Mouse (Mus musculus) ES-E14 (cell line): Measurements from ENCODE around the gene Mdk. TPM values are rescaled to one million over a fixed set of nuclear protein-coding genes. Genes with fewer than 3 reads are reported as not detected.

Experiments
- DNase-seq: peaks from one replicate; pipeline ENCODE4 v3.0.0-alpha.2; 2013; ENCODE audit warnings: low read depth, low spot score
- H3K27ac ChIP-seq: 2 replicates; pipeline ENCODE4 v1.5.1; 2012; ENCODE audit warnings: low read depth, mild to moderate bottlenecking, low read length, moderate library complexity, mixed read lengths; ENCODE audit not compliant: poor library complexity, insufficient read depth, severe bottlenecking
- H3K36me3 ChIP-seq: 2 replicates; pipeline ENCODE4 v1.6.1; 2012; ENCODE audit warnings: mild to moderate bottlenecking, low read length, moderate library complexity, mixed read lengths; ENCODE audit not compliant: control insufficient read depth, poor library complexity, insufficient read depth, severe bottlenecking
- H3K4me1 ChIP-seq, 2 experiments: fragments of 150-350 bp in 1 of 2; sonication (generic) in 1 of 2; 2 replicates each; pipeline ENCODE4 v1.6.1; 2012; ENCODE audit warnings: low read length in 2 of 2, mild to moderate bottlenecking in 1 of 2, mixed read lengths in 1 of 2; ENCODE audit not compliant: control insufficient read depth in 2 of 2, insufficient read depth in 2 of 2, poor library complexity in 1 of 2
- H3K4me3 ChIP-seq, 2 experiments: fragments of 150-350 bp in 1 of 2; sonication (generic) in 1 of 2; 2 replicates each; pipeline ENCODE4 v1.5.1; 2012; ENCODE audit warnings: low read length in 2 of 2, low read depth in 1 of 2, mild to moderate bottlenecking in 1 of 2, mixed read lengths in 1 of 2; ENCODE audit not compliant: insufficient read depth in 1 of 2, poor library complexity in 1 of 2, severe bottlenecking in 1 of 2
- H3K9ac ChIP-seq: 2 replicates; pipeline ENCODE4 v1.6.1; 2012; ENCODE audit warnings: low read depth, mild to moderate bottlenecking, low read length, mixed read lengths; ENCODE audit not compliant: poor library complexity, insufficient read depth, severe bottlenecking
- H3K9me3 ChIP-seq: fragments of 150-350 bp; sonication (generic); 2 replicates; pipeline ENCODE4 v1.6.1; 2012; ENCODE audit warnings: low read depth, mild to moderate bottlenecking, low read length; ENCODE audit not compliant: control insufficient read depth, insufficient read depth
- CHD2 ChIP-seq: IDR thresholded peaks from 2 replicates; pipeline ENCODE4 v1.6.1; 2014; ENCODE audit warnings: mild to moderate bottlenecking, low read depth, low read length, inconsistent platforms
- HCFC1 ChIP-seq: IDR thresholded peaks from 2 replicates; pipeline ENCODE4 v1.6.1; 2012; ENCODE audit warnings: low read length, inconsistent platforms, borderline replicate concordance; ENCODE audit not compliant: insufficient read depth
- MAFK ChIP-seq: IDR thresholded peaks from 2 replicates; pipeline ENCODE4 v1.6.1; 2014; ENCODE audit warnings: mild to moderate bottlenecking, low read depth, low read length, inconsistent platforms; ENCODE audit not compliant: insufficient read depth
- ZC3H11A ChIP-seq: IDR thresholded peaks from 2 replicates; pipeline ENCODE4 v1.6.1; 2012; ENCODE audit warnings: low read depth, mild to moderate bottlenecking, inconsistent platforms, low read length, borderline replicate concordance
- ZNF384 ChIP-seq: IDR thresholded peaks from 2 replicates; pipeline ENCODE4 v1.6.1; 2012; ENCODE audit warnings: low read depth, low read length, inconsistent platforms
- in situ Hi-C, 2 experiments: fragments of 600-800 bp; cut with MboI; formaldehyde crosslinking; loops; one replicate each; pipeline ENCODE4 v1.15.1; 2025; ENCODE audit warnings: low sequenced_read_pairs in 2 of 2, inconsistent platforms in 1 of 2; ENCODE audit not compliant: unreplicated experiment in 2 of 2
- total RNA-seq: library from RNA; depleted of rRNA; stranded (reverse); fragments of 300-350 nt; gene quantifications from 2 replicates; pipeline ENCODE4 v1.2.3, GENCODE M21; 2012

Gene Mdk
- total RNA-seq, 1 experiment: 345 TPM

DNA sequence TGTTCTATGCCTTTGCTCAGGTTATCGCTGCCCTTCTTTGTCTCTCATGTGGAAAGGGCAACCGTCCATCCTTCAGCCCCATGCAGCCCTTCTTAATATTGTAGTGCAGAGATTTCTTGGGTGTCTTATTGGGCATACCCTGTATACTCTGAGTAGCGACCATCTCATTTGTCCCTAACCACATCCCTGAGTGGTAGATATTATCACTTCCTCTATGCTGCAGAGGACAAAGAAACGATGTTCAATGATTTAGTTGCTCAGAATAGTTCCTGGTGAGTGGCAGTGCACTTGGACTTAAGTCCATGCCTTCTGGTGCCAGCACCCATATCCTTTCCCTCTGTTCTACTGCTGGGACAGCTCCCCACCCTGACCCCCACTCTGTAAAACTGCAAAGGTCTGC, 45.9 kb upstream of the Mdk start:
- no peaks in the 10 kb centered on the region for H3K9me3 ChIP-seq
- no peak overlapping the region for H3K27ac ChIP-seq
- in situ Hi-C loops: loop anchor here in 1 of 2 experiments (25.0 kb wide), 1 partner anchor 359 kb away; no protein-coding TSS in a partner anchor
- H3K4me1 ChIP-seq: peaks cover 3 to 32% of the 10 kb centered on the region in 2 experiments; a peak in 2 of 4 replicates
- H3K36me3 ChIP-seq: peaks cover 5% of the 10 kb centered on the region; the same call in 1 of the 2 replicates
- H3K4me3 ChIP-seq: no peak overlapping the region
- TF ChIP-seq HCFC1 (no peak), CHD2 (no peak), MAFK (no peak), ZNF384 (no peak), ZC3H11A (no peak)
- DNase-seq: no peak
- H3K9ac ChIP-seq: no peak overlapping the region

DNA sequence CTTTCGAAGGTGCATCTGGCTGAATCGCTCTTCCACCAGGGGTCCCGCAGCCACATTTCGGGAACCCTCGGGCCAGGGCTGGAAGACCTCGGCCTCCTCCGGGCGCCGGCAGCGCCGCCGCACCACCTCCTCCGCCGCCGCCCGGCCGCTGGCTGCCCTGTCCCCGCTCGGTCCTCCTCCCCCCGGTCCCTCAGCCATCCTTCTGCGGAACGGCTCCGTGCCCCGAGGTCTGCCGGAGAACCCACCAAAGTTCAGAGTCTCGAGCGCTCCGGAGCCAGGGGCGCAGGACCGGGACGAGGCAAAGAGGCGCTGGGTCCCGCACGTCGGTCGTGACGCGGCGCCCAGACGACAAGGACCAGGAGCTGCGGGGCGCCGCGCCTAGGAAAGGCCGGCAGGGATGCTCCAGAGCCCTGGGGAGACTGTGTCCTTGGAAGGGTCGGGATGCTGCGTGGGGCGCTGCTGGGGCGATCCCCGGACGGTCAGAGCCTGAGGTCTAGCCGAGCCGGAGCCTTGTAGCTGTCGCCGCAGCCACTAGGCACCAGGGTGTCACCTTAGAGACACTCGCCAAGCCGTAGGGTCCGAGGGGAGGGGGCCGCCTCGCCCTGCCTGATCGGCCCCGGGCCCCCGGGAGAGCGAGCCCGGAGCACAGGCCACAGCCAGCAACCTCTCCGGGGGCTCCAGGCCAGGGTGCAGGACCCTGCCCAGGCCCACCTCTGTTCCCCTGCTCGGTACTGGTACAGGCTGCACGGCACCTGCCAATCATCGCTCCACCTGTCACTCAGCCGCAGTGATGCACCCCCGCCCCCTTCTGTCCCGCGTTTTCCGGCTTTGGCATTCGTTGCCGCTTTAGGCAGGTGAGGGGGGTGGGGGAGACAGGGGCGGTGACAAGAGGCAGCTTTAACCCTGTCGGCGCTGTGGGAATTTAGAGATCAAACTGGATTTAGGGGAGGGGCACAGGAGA, 43.8 kb upstream of the Mdk start, which contains the start of gene Dgkz:
TSS of gene Dgkz (minus strand) at position 284 of the 961 bp plus-strand sequence.
- Histone ChIP-seq H3K9me3 (no peaks in the 10 kb centered on the region), H3K4me1 (peaks cover 4 to 41% of the 10 kb centered on the region in 2 experiments; a peak in 3 of 4 replicates), H3K9ac (peak within 1 kb of the TSS; percentile 57), H3K4me3 (peak within 1 kb of the TSS; percentile 66 to 72), H3K27ac (no peak within 1 kb of the TSS), H3K36me3 (no peaks in the 10 kb centered on the region)
- in situ Hi-C loops: loop anchor here in 1 of 2 experiments (25.0 kb wide), 1 partner anchor 361 kb away; no protein-coding TSS in a partner anchor
- no peak for DNase-seq
- TF ChIP-seq MAFK (no peak), HCFC1 (no peak)

DNA sequence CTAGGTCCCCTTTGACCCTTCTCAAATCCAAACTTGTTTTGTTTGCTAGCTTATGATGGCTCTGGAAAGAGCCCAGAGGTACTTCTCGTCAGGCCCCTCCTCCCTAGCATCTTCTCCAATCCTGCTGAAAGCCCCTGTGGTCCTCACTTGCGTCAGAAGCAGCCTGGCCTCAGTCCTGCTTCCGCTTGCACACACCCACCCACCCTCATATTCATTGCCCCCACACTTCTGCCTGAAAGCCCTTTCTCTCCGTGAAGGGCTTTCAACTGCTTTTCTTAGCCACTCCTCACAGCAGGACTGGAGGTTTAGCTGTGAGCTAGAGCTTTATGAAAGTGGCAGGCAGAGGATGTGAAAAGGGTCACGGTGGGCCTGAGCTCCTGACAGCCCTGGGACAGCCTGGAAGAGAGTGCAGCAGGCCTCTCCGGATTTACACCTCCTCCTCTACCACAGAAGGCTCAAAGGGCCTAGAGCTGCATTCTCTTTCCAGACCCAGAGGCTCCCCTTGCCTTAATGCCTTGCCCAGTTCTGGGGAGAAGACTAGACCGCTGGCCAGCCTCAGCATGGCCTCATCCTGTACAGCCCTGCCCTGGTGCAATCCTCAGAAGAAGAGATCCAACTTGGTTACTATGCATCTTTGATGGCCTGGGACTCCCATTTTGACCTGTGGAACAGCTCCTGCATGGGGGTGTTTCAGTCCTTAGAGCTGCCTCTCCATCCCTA, 41.5 kb upstream of the Mdk start:
- no peak overlapping the region for H3K27ac ChIP-seq
- H3K9me3 ChIP-seq: no peaks in the 10 kb centered on the region
- peaks cover 4 to 37% of the 10 kb centered on the region in 2 experiments; a peak in 2 of 4 replicates for H3K4me1 ChIP-seq
- no peak for TF ChIP-seq CHD2
- TF ChIP-seq ZNF384: no peak
- TF ChIP-seq HCFC1: no peak
- TF ChIP-seq ZC3H11A: no peak
- no peak for TF ChIP-seq MAFK
- H3K4me3 ChIP-seq: no peak overlapping the region
- in situ Hi-C loops: no loop called here
- H3K36me3 ChIP-seq: no peaks in the 10 kb centered on the region
- no peak for DNase-seq
- H3K9ac ChIP-seq: no peak overlapping the region

DNA sequence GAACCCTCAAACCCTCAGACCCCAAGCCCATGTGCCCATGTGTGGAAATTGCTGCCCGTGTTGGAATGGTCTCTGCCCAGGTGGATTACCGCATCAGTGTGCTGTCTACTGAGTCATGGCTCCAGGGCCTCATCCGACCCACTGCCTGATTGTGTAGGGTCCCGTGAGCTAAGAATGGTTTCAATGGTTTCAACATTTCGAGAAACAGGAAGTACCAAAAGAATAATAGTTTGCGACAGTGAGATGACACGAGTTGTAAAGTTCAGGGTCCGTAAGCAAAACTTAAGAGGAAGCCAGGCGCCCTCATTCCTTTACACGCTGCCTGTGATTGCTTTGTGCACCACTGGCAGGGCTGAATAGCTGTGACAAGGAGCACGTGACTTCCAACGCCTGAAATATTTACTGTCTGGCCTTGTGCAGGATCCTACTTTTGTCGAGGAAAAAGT, 40.0 kb upstream of the Mdk start:
- no peaks in the 10 kb centered on the region for H3K9me3 ChIP-seq
- H3K36me3 ChIP-seq: no peaks in the 10 kb centered on the region
- no peak overlapping the region; the same call in 1 of the 2 replicates for H3K27ac ChIP-seq
- no peak for DNase-seq
- peaks cover 3 to 38% of the 10 kb centered on the region in 2 experiments; a peak in 3 of 4 replicates for H3K4me1 ChIP-seq
- H3K9ac ChIP-seq: peak overlapping the region; percentile 23; the same call in 1 of the 2 replicates
- no peak for TF ChIP-seq ZC3H11A
- no peak for TF ChIP-seq CHD2
- TF ChIP-seq ZNF384: no peak
- TF ChIP-seq HCFC1: no peak
- in situ Hi-C loops: no loop called here
- H3K4me3 ChIP-seq: peak overlapping the region in 1 of 2 experiments; percentile 38; a peak in 2 of 4 replicates
